Mouse (Mus musculus) duodenum, adult 2 months (tissue): ENCODE data around the gene Olfr804. TPM values are rescaled to one million over a fixed set of nuclear protein-coding genes. Genes with fewer than 3 reads are reported as not detected.

Experiments
- polyA plus RNA-seq: library from polyadenylated mRNA; depleted of rRNA; stranded (reverse); fragments of >200 nt; gene quantifications from 2 replicates; pipeline ENCODE4 v1.2.3, GENCODE M21; 2012; ENCODE audit warnings: low replicate concordance; rRNA removed

Gene Olfr804
- not detected in 2 replicates for polyA plus RNA-seq

GRCm38 (mm10) chr10:129702910-129703309 is at the start of gene Olfr804:
Gene Olfr804 (plus strand): TSS chr10:129703210.

GRCm38 (mm10) chr10:129657394-129657793 is 45.6 kb upstream of the Olfr804 start, which contains the start of gene Olfr800:
Gene Olfr800 (plus strand): TSS chr10:129657694.

GRCm38 (mm10) chr10:129673765-129674164 is 29.2 kb upstream of the Olfr804 start, which contains the start of gene Olfr801:
Gene Olfr801 (minus strand): TSS chr10:129673865.

GRCm38 (mm10) chr10:129688069-129688468 is 14.9 kb upstream of the Olfr804 start, which contains the start of gene Olfr802:
Gene Olfr802 (minus strand): TSS chr10:129688169.

GRCm38 (mm10) chr10:129694186-129694585 is 8.8 kb upstream of the Olfr804 start, which contains the start of gene Olfr803:
Gene Olfr803 (minus strand): TSS chr10:129694286.

GRCm38 (mm10) chr10:129729275-129729674 is 26.3 kb downstream of the Olfr804 start, which contains the start of gene Olfr805:
Gene Olfr805 (minus strand): TSS chr10:129729375.

GRCm38 (mm10) chr10:129741821-129742220 is 38.8 kb downstream of the Olfr804 start, which contains the start of gene Olfr806:
Gene Olfr806 (minus strand): TSS chr10:129741921.

GRCm38 (mm10) chr10:129757693-129758092 is 54.7 kb downstream of the Olfr804 start, which contains the start of gene Olfr807:
Gene Olfr807 (minus strand): TSS chr10:129757793.

Other genes starting within 250 kb of the Olfr804 start
- not detected in 2 replicates for gene Olfr787, start 241.3 kb upstream of the Olfr804 start, polyA plus RNA-seq
- gene Olfr788, start 232.2 kb upstream of the Olfr804 start, polyA plus RNA-seq, result not detected in 2 replicates
- not detected in 2 replicates for gene Olfr789, start 218.5 kb upstream of the Olfr804 start, polyA plus RNA-seq
- gene Olfr790, start 204.7 kb upstream of the Olfr804 start, polyA plus RNA-seq, result not detected in 2 replicates
- gene Olfr791, start 181.4 kb upstream of the Olfr804 start, polyA plus RNA-seq, result not detected in 2 replicates
- not detected in 2 replicates for gene Olfr792, start 164.0 kb upstream of the Olfr804 start, polyA plus RNA-seq
- not detected in 2 replicates for gene Olfr794, start 135.6 kb upstream of the Olfr804 start, polyA plus RNA-seq
- gene Olfr796, start 90.6 kb upstream of the Olfr804 start, polyA plus RNA-seq, result not detected in 2 replicates
- not detected in 2 replicates for gene Olfr798, start 75.3 kb upstream of the Olfr804 start, polyA plus RNA-seq
- gene Olfr799, start 65.7 kb upstream of the Olfr804 start, polyA plus RNA-seq, result not detected in 2 replicates
- gene Olfr800, start 45.5 kb upstream of the Olfr804 start, polyA plus RNA-seq, result not detected in 2 replicates
- gene Olfr801, start 29.3 kb upstream of the Olfr804 start, polyA plus RNA-seq, result not detected in 2 replicates
- gene Olfr802, start 15.0 kb upstream of the Olfr804 start, polyA plus RNA-seq, result not detected in 2 replicates
- gene Olfr803, start 8.9 kb upstream of the Olfr804 start, polyA plus RNA-seq, result not detected in 2 replicates
- not detected in 2 replicates for gene Olfr805, start 26.2 kb downstream of the Olfr804 start, polyA plus RNA-seq
- not detected in 2 replicates for gene Olfr806, start 38.7 kb downstream of the Olfr804 start, polyA plus RNA-seq
- gene Olfr807, start 54.6 kb downstream of the Olfr804 start, polyA plus RNA-seq, result not detected in 2 replicates
- not detected in 2 replicates for gene Olfr808, start 62.3 kb downstream of the Olfr804 start, polyA plus RNA-seq
- gene Olfr809, start 71.4 kb downstream of the Olfr804 start, polyA plus RNA-seq, result not detected in 2 replicates
- gene Olfr810, start 91.7 kb downstream of the Olfr804 start, polyA plus RNA-seq, result not detected in 2 replicates
- gene Olfr811, start 101.2 kb downstream of the Olfr804 start, polyA plus RNA-seq, result not detected in 2 replicates
- gene Olfr812, start 142.9 kb downstream of the Olfr804 start, polyA plus RNA-seq, result not detected in 2 replicates
- gene Olfr813, start 152.2 kb downstream of the Olfr804 start, polyA plus RNA-seq, result not detected in 2 replicates
- not detected in 2 replicates for gene Olfr814, start 176.6 kb downstream of the Olfr804 start, polyA plus RNA-seq
- not detected in 2 replicates for gene Olfr815, start 202.7 kb downstream of the Olfr804 start, polyA plus RNA-seq
- not detected in 2 replicates for gene Olfr816, start 212.4 kb downstream of the Olfr804 start, polyA plus RNA-seq
- gene Olfr818, start 245.9 kb downstream of the Olfr804 start, polyA plus RNA-seq, result not detected in 2 replicates